15 mouse cellular contexts compared by ENCODE assay signal in genomic region chr11:60255639-60256038, GRCm38 (mm10). TPM values are rescaled to one million over a fixed set of nuclear protein-coding genes. Genes with fewer than 3 reads are reported as not detected.
DNase-seq lines count a peak whose midpoint lies in the region; ATAC-seq and TF ChIP-seq lines count a peak whose summit lies in the region.
"Had no signal": no experiment of that assay in that cellular context is flagged by ENCODE, and none has a peak within 500 bp of the region (broad histone marks: within the 10 kb centered on the region; RNA-seq: fewer than 3 reads in every experiment).

No protein-coding gene starts in this region.

- WGBS in forebrain, embryonic 16.5 days: 69% methylated on average over 3 of the region's 3 CpGs
- 90% methylated on average over 3 of the region's 3 CpGs for WGBS in forebrain, embryonic 10.5 days
- 76% methylated on average over 3 of the region's 3 CpGs for WGBS in hindbrain, embryonic 13.5 days
- whole genome bisulfite sequencing in hindbrain, embryonic 11.5 days: 74% methylated on average over 3 of the region's 3 CpGs
- WGBS in midbrain, embryonic 13.5 days: 82% methylated on average over 3 of the region's 3 CpGs
- WGBS in midbrain, embryonic 10.5 days: 88% methylated on average over 3 of the region's 3 CpGs
- 54% methylated on average over 3 of the region's 3 CpGs for WGBS in hindbrain, postnatal 0 days

- no peak overlapping the region for H3K4me2 ChIP-seq in forebrain, embryonic 16.5 days (ENCODE audit: low read length)
- no peak overlapping the region for H3K4me2 ChIP-seq in hindbrain, embryonic 13.5 days
- H3K4me2 ChIP-seq in hindbrain, embryonic 11.5 days (replicated peaks; ENCODE audit: low read depth, low read length): no peak overlapping the region
- H3K4me2 ChIP-seq in midbrain, embryonic 13.5 days (replicated peaks): no peak overlapping the region
- H3K4me2 ChIP-seq in hindbrain, postnatal 0 days (ENCODE audit: low read depth, low read length): no peak overlapping the region
- H3K4me2 ChIP-seq: embryonic facial prominence, embryonic 15.5 days; intestine, embryonic 15.5 days; neural tube, embryonic 13.5 days had no signal

- H3K4me3 ChIP-seq in forebrain, embryonic 16.5 days (replicated peaks; ENCODE audit: low read length): no peak overlapping the region
- no peak overlapping the region for H3K4me3 ChIP-seq in forebrain, embryonic 10.5 days
- no peak overlapping the region for H3K4me3 ChIP-seq in hindbrain, embryonic 13.5 days
- no peak overlapping the region for H3K4me3 ChIP-seq in hindbrain, embryonic 11.5 days (ENCODE audit: low read depth, low read length)
- H3K4me3 ChIP-seq in midbrain, embryonic 13.5 days (replicated peaks): no peak overlapping the region
- H3K4me3 ChIP-seq in midbrain, embryonic 10.5 days: no peak overlapping the region
- H3K4me3 ChIP-seq in hindbrain, postnatal 0 days (ENCODE audit: low read length): no peak overlapping the region
- H3K4me3 ChIP-seq: embryonic facial prominence, embryonic 15.5 days; intestine, embryonic 15.5 days; neural tube, embryonic 13.5 days had no signal

- no peaks in the 10 kb centered on the region for H3K27me3 ChIP-seq in forebrain, embryonic 16.5 days (replicated peaks; ENCODE audit: control insufficient read depth, insufficient read depth, low read length)
- H3K27me3 ChIP-seq in forebrain, embryonic 10.5 days (ENCODE audit: poor library complexity, severe bottlenecking): no peaks in the 10 kb centered on the region
- no peaks in the 10 kb centered on the region for H3K27me3 ChIP-seq in hindbrain, embryonic 13.5 days
- no peaks in the 10 kb centered on the region for H3K27me3 ChIP-seq in hindbrain, embryonic 11.5 days (ENCODE audit: control insufficient read depth, insufficient read depth, low read length)
- H3K27me3 ChIP-seq in midbrain, embryonic 13.5 days: no peaks in the 10 kb centered on the region
- no peaks in the 10 kb centered on the region for H3K27me3 ChIP-seq in midbrain, embryonic 10.5 days (ENCODE audit: low read depth, poor library complexity, severe bottlenecking)
- H3K27me3 ChIP-seq in hindbrain, postnatal 0 days (ENCODE audit: insufficient read depth, low read length): no peaks in the 10 kb centered on the region
- H3K27me3 ChIP-seq: embryonic facial prominence, embryonic 15.5 days; intestine, embryonic 15.5 days; neural tube, embryonic 13.5 days had no signal

- H3K36me3 ChIP-seq in forebrain, embryonic 16.5 days (ENCODE audit: control insufficient read depth, insufficient read depth): 0 out of 2 replicates have a peak, but pooled peaks cover 2% of the 10 kb centered on the region
- H3K36me3 ChIP-seq in forebrain, embryonic 10.5 days (replicated peaks): 0 out of 2 replicates have a peak, but pooled peaks cover 4% of the 10 kb centered on the region
- H3K36me3 ChIP-seq in hindbrain, embryonic 13.5 days: peaks cover 55% of the 10 kb centered on the region
- H3K36me3 ChIP-seq in hindbrain, embryonic 11.5 days (ENCODE audit: control insufficient read depth, insufficient read depth, low read length): no peaks in the 10 kb centered on the region
- H3K36me3 ChIP-seq in midbrain, embryonic 13.5 days: peaks cover 52% of the 10 kb centered on the region
- H3K36me3 ChIP-seq in midbrain, embryonic 10.5 days: 0 out of 2 replicates have a peak, but pooled peaks cover 4% of the 10 kb centered on the region
- no peaks in the 10 kb centered on the region; the same call in none of the 2 replicates for H3K36me3 ChIP-seq in hindbrain, postnatal 0 days (ENCODE audit: insufficient read depth, low read length)

- H3K27ac ChIP-seq in forebrain, embryonic 16.5 days (ENCODE audit: low read length): peak overlapping the region; percentile 75
- no peak overlapping the region for H3K27ac ChIP-seq in forebrain, embryonic 10.5 days
- H3K27ac ChIP-seq in hindbrain, embryonic 13.5 days: peak overlapping the region; percentile 60
- no peak overlapping the region for H3K27ac ChIP-seq in hindbrain, embryonic 11.5 days (ENCODE audit: low read depth, low read length)
- H3K27ac ChIP-seq in midbrain, embryonic 13.5 days: peak overlapping the region; percentile 9; the same call in 1 of the 2 replicates
- H3K27ac ChIP-seq in midbrain, embryonic 10.5 days (replicated peaks): no peak overlapping the region
- H3K27ac ChIP-seq in hindbrain, postnatal 0 days: peak overlapping the region; percentile 66
- H3K27ac ChIP-seq: intestine, embryonic 15.5 days had no signal

- no peak for ATAC-seq in forebrain, embryonic 16.5 days
- ATAC-seq in hindbrain, embryonic 13.5 days (ENCODE audit: low FRiP score): no peak
- no peak for ATAC-seq in hindbrain, embryonic 11.5 days (ENCODE audit: low FRiP score)
- ATAC-seq in midbrain, embryonic 13.5 days: no peak
- no peak for ATAC-seq in hindbrain, postnatal 0 days
- ATAC-seq in erythroblast, adult 5-6 weeks (replicated peaks; ENCODE audit: low FRiP score, poor library complexity, severe bottlenecking): no peak
- ATAC-seq: intestine, embryonic 15.5 days; liver, postnatal 0 days had no signal

- DNase-seq in forebrain, embryonic 10.5 days (ENCODE audit: extremely low spot score, low spot score): no peak
- DNase-seq in hindbrain, embryonic 11.5 days (ENCODE audit: low spot score): no peak
- DNase-seq in midbrain, embryonic 10.5 days (ENCODE audit: low spot score): no peak
- no peak for DNase-seq in hindbrain, postnatal 0 days (ENCODE audit: low spot score)
- DNase-seq: B cell, adult 2 months; liver, postnatal 0 days; lung, postnatal 14 days; thymus, postnatal 14 days had no signal

- no peak overlapping the region for H3K9ac ChIP-seq in forebrain, embryonic 16.5 days (replicated peaks; ENCODE audit: low read depth, low read length)
- no peak overlapping the region; the same call in 1 of the 2 replicates for H3K9ac ChIP-seq in hindbrain, embryonic 13.5 days
- no peak overlapping the region for H3K9ac ChIP-seq in hindbrain, embryonic 11.5 days (ENCODE audit: low read depth, low read length)
- no peak overlapping the region for H3K9ac ChIP-seq in midbrain, embryonic 13.5 days (replicated peaks)
- no peak overlapping the region for H3K9ac ChIP-seq in hindbrain, postnatal 0 days (replicated peaks; ENCODE audit: low read length)
- H3K9ac ChIP-seq: embryonic facial prominence, embryonic 15.5 days; intestine, embryonic 15.5 days; liver, postnatal 0 days; neural tube, embryonic 13.5 days had no signal

- TF ChIP-seq CTCF in hindbrain, postnatal 0 days (IDR thresholded peaks at IDR 0.05; ENCODE audit: low read depth): no peak

- H3K4me1 ChIP-seq in forebrain, embryonic 16.5 days (replicated peaks; ENCODE audit: control insufficient read depth, insufficient read depth, low read length): peaks cover 33% of the 10 kb centered on the region
- H3K4me1 ChIP-seq in forebrain, embryonic 10.5 days: peaks cover 15% of the 10 kb centered on the region
- peaks cover 31% of the 10 kb centered on the region for H3K4me1 ChIP-seq in hindbrain, embryonic 13.5 days (replicated peaks)
- no peaks in the 10 kb centered on the region for H3K4me1 ChIP-seq in hindbrain, embryonic 11.5 days (replicated peaks; ENCODE audit: control insufficient read depth, insufficient read depth, low read length)
- H3K4me1 ChIP-seq in midbrain, embryonic 13.5 days (replicated peaks): peaks cover 20% of the 10 kb centered on the region
- peaks cover 3% of the 10 kb centered on the region; the same call in 1 of the 2 replicates for H3K4me1 ChIP-seq in midbrain, embryonic 10.5 days
- peaks cover 26% of the 10 kb centered on the region for H3K4me1 ChIP-seq in hindbrain, postnatal 0 days (ENCODE audit: insufficient read depth, low read length)

- H3K9me3 ChIP-seq in forebrain, embryonic 16.5 days (ENCODE audit: control insufficient read depth, low read length): no peaks in the 10 kb centered on the region
- H3K9me3 ChIP-seq in forebrain, embryonic 10.5 days: no peaks in the 10 kb centered on the region
- H3K9me3 ChIP-seq in hindbrain, embryonic 13.5 days: no peaks in the 10 kb centered on the region
- no peaks in the 10 kb centered on the region for H3K9me3 ChIP-seq in hindbrain, embryonic 11.5 days (ENCODE audit: control insufficient read depth, low read length)
- no peaks in the 10 kb centered on the region for H3K9me3 ChIP-seq in midbrain, embryonic 13.5 days
- no peaks in the 10 kb centered on the region for H3K9me3 ChIP-seq in midbrain, embryonic 10.5 days (replicated peaks)
- no peaks in the 10 kb centered on the region for H3K9me3 ChIP-seq in hindbrain, postnatal 0 days (ENCODE audit: low read length)
- H3K9me3 ChIP-seq: embryonic facial prominence, embryonic 15.5 days; intestine, embryonic 15.5 days; neural tube, embryonic 13.5 days had no signal

RNA-seq across cellular contexts. Expression of gene Srebf1, which starts 33.3 kb away (rescaled TPM):
- polyA plus RNA-seq in forebrain, embryonic 16.5 days (2015; fragmentation: Nextera tagmentation; extraction: Ambion mirVana): 41.1 and 46.9 TPM in 2 replicates
- 59.3 and 66.1 TPM in 2 replicates for polyA plus RNA-seq in forebrain, embryonic 10.5 days (2016; fragmentation: Nextera tagmentation; extraction: Ambion mirVana)
- 38.2 and 43.9 TPM in 2 replicates for polyA plus RNA-seq in hindbrain, embryonic 13.5 days (2015; fragmentation: Nextera tagmentation; extraction: Ambion mirVana)
- polyA plus RNA-seq in hindbrain, embryonic 11.5 days (2014; fragmentation: Nextera tagmentation; extraction: Ambion mirVana): 40.4 and 44.7 TPM in 2 replicates
- 38.5 and 46.0 TPM in 2 replicates for polyA plus RNA-seq in midbrain, embryonic 13.5 days (2015; fragmentation: Nextera tagmentation; extraction: Ambion mirVana)
- 47.0 and 51.0 TPM in 2 replicates for polyA plus RNA-seq in midbrain, embryonic 10.5 days (2016; fragmentation: Nextera tagmentation; extraction: Ambion mirVana)
- total RNA-seq in hindbrain, postnatal 0 days (2014; rRNA removed): 163 and 169 TPM in 2 replicates
- 50.6 and 59.5 TPM in 2 replicates for polyA plus RNA-seq in hindbrain, postnatal 0 days (2015; fragmentation: Nextera tagmentation; extraction: Ambion mirVana)
- 1.3 and 13.0 TPM in 2 replicates for total RNA-seq in erythroblast, adult 5-6 weeks (2015; ENCODE audit: low replicate concordance)
- 4.6 and 12.2 TPM in 2 replicates for total RNA-seq in erythroblast, adult 5-6 weeks (2017; ENCODE audit: low replicate concordance)

Comparison
In these comparisons a context has a peak if more than half of its experiments do, and no peak if none do; other contexts are left out.
1. H3K27ac ChIP-seq: peak in forebrain, embryonic 16.5 days (single experiment), hindbrain, embryonic 13.5 days (single experiment), midbrain, embryonic 13.5 days (single experiment) and hindbrain, postnatal 0 days (single experiment); none in forebrain, embryonic 10.5 days (single experiment), hindbrain, embryonic 11.5 days (single experiment) and midbrain, embryonic 10.5 days (single experiment).